Mouse (Mus musculus) erythroblast, embryonic 14.5 days (primary cell): Measurements from ENCODE around the gene Tmbim1.

Experiments
- GATA1 ChIP-seq: IDR thresholded peaks from 2 replicates; pipeline ENCODE4 v1.6.1; 2012; ENCODE audit warnings: low read length, inconsistent platforms, mixed read lengths
- TAL1 ChIP-seq: IDR thresholded peaks from 3 replicates; pipeline ENCODE4 v1.6.1; 2012; ENCODE audit warnings: low read length, inconsistent platforms, mixed read lengths

GRCm38 (mm10) chr1:74239618-74240017 lies 65.8 kb downstream of the Tmbim1 start:
- TF ChIP-seq GATA1 (no peak), TAL1 (no peak)
